Mouse (Mus musculus): ENCODE results near the gene Acr. TPM values are rescaled to one million over a fixed set of nuclear protein-coding genes. Genes with fewer than 3 reads are reported as not detected.

Acr gene
- polyA plus RNA-seq, 1 experiment: not detected

GRCm38 (mm10) chr15:89532026-89532923, 35.9 kb upstream of the Acr start:
- H3K27ac ChIP-seq (replicated peaks; ENCODE audit: low read depth, low read length): no peak overlapping the region
- H3K4me3 ChIP-seq (ENCODE audit: insufficient read depth, low read depth, low read length): no peak overlapping the region
- no peaks in the 10 kb centered on the region for H3K4me1 ChIP-seq (ENCODE audit: control insufficient read depth, insufficient read depth, insufficient read length, low read length)

DNA sequence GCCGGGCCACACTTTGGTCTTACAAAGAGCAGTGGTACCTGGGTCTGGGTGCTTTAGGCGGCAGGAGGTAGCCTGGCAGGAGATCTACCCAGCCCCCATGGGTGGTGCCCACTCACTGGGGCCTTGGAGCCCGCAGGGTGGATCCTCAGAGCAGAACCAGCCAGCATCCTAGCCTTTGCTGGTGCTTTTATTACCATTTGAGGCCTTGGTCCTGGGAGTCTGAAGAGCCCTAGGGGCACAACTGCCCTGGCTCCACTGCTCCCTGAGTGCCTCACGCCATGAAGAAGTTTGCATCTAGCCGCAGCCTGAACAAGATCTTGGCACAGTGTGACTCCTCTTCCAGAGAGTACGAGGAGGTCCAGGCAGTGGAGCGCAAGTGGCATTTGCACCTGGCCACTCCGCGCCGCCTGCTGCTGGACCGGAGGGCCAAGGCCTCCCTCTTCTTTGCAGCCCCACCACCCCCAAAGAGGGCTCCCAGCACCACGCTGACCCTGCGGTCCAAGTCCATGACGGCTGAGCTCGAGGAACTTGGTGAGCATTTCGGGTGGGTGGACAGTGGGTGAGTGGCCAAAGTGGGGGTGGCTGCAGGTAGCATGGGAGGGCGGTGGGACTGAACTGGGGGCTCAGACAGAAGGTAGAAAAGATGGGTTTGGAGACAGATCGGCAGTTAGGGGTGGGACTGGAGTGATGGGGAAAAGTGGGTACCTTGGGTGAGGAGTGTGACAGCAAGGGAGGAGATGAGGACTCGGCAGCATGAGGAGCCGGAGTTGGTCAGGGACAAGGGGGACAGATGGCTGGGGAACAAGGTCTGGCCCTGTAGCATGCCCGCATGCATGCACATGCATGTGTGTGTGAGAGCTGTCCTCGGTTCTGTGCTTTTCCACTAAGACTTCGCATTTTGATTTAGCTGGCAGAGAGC, 34.9 kb upstream of the Acr start:
- H3K4me1 ChIP-seq (ENCODE audit: control insufficient read depth, insufficient read depth, insufficient read length, low read length): no peaks in the 10 kb centered on the region
- H3K4me3 ChIP-seq (ENCODE audit: insufficient read depth, low read depth, low read length): no peak overlapping the region
- H3K27ac ChIP-seq (replicated peaks; ENCODE audit: low read depth, low read length): no peak overlapping the region

DNA sequence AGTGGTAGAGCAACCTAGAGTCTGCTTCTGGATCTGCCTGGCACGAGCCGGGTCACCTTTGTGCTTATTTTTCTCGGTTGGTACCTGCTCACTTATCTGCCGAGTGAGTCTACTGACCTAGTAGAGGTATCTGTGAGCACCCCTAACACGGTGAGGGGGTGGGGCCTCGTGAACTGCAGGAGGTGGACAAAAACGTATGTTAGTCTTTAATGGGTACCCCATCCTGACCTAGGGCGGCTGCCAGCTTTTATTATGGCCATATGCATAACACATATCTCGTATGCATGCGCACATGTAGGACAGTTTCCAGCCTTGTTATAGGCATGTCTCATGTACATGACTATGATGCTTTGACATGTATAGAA, 34.3 kb upstream of the Acr start:
- Histone ChIP-seq H3K4me3 (ENCODE audit: insufficient read depth, low read depth, low read length) (no peak overlapping the region), H3K4me1 (ENCODE audit: control insufficient read depth, insufficient read depth, insufficient read length, low read length) (no peaks in the 10 kb centered on the region), H3K27ac (replicated peaks; ENCODE audit: low read depth, low read length) (no peak overlapping the region)

- H3K4me1 ChIP-seq (ENCODE audit: control insufficient read depth, insufficient read depth, insufficient read length, low read length): no peaks in the 10 kb centered on the region
- no peak overlapping the region for H3K27ac ChIP-seq (replicated peaks; ENCODE audit: low read depth, low read length)
- no peak overlapping the region for H3K4me3 ChIP-seq (ENCODE audit: insufficient read depth, low read depth, low read length)
Observed at GRCm38 (mm10) chr15:89544171-89544570, 24.0 kb upstream of the Acr start.

- peaks cover 6% of the 10 kb centered on the region; the same call in 1 of the 2 replicates for H3K4me1 ChIP-seq (ENCODE audit: control insufficient read depth, insufficient read depth, insufficient read length, low read length)
- no peak overlapping the region for H3K27ac ChIP-seq (replicated peaks; ENCODE audit: low read depth, low read length)
- H3K4me3 ChIP-seq (ENCODE audit: insufficient read depth, low read depth, low read length): no peak overlapping the region
Observed at GRCm38 (mm10) chr15:89547321-89547720, 20.8 kb upstream of the Acr start.

- H3K4me1 ChIP-seq (ENCODE audit: control insufficient read depth, insufficient read depth, insufficient read length, low read length): peaks cover 6% of the 10 kb centered on the region; the same call in 1 of the 2 replicates
- no peak overlapping the region for H3K4me3 ChIP-seq (ENCODE audit: insufficient read depth, low read depth, low read length)
- H3K27ac ChIP-seq (replicated peaks; ENCODE audit: low read depth, low read length): no peak overlapping the region
Observed at GRCm38 (mm10) chr15:89547824-89548601, 20.1 kb upstream of the Acr start.

- H3K27ac ChIP-seq (replicated peaks; ENCODE audit: low read depth, low read length): no peak overlapping the region
- no peak overlapping the region for H3K4me3 ChIP-seq (ENCODE audit: insufficient read depth, low read depth, low read length)
- peaks cover 6% of the 10 kb centered on the region; the same call in 1 of the 2 replicates for H3K4me1 ChIP-seq (ENCODE audit: control insufficient read depth, insufficient read depth, insufficient read length, low read length)
Observed at GRCm38 (mm10) chr15:89548837-89549236, 19.3 kb upstream of the Acr start.

DNA sequence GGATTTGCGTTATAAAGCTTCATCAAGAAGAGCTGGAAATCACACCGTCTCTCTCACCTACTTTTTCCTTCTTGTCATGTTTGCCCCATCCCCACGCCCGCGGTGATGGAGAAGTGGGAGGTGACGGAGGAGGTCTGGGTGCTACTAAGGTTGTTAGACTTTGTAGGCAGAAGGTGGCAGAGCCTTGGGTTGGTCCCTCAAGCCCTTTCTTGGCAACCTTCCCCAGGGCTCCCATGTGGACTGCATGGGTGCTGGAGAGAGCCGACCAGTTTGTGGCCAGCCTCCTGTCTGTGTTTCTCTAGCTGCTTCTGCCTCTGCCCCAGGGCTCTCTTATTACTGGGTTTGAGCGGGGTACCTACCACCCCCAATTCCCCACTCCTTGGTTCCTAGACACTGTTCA, 17.6 kb upstream of the Acr start:
- Histone ChIP-seq H3K27ac (replicated peaks; ENCODE audit: low read depth, low read length) (no peak overlapping the region), H3K4me3 (ENCODE audit: insufficient read depth, low read depth, low read length) (no peak overlapping the region), H3K4me1 (ENCODE audit: control insufficient read depth, insufficient read depth, insufficient read length, low read length) (peaks cover 17% of the 10 kb centered on the region)

DNA sequence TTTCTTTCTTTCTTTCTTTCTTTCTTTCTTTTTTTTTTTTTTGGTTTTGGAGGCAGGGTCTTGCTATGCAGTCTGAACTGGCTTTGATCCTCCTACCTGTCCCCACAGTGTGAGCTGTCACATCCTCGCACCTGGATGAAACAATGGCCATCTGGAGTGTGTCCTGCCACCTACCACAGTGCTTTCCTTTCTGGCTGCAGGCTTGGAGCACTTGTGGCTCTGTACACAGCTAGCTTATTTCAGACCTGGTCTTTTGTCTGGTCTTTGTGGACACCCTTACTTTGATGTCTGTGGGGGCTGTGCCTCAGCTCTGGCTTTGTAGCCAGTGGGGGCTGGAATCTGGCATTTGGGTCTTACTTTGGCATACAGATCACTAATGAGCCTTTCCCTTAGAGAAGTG, 16.4 kb upstream of the Acr start:
- Histone ChIP-seq H3K4me1 (ENCODE audit: control insufficient read depth, insufficient read depth, insufficient read length, low read length) (peaks cover 20% of the 10 kb centered on the region), H3K4me3 (ENCODE audit: insufficient read depth, low read depth, low read length) (no peak overlapping the region), H3K27ac (replicated peaks; ENCODE audit: low read depth, low read length) (no peak overlapping the region)

GRCm38 (mm10) chr15:89555591-89555990, 12.5 kb upstream of the Acr start:
- Histone ChIP-seq H3K27ac (replicated peaks; ENCODE audit: low read depth, low read length) (0 out of 2 replicates have a peak overlapping the region, but pooled peaks have one; percentile 7), H3K4me1 (ENCODE audit: control insufficient read depth, insufficient read depth, insufficient read length, low read length) (peaks cover 19% of the 10 kb centered on the region), H3K4me3 (ENCODE audit: insufficient read depth, low read depth, low read length) (no peak overlapping the region)

DNA sequence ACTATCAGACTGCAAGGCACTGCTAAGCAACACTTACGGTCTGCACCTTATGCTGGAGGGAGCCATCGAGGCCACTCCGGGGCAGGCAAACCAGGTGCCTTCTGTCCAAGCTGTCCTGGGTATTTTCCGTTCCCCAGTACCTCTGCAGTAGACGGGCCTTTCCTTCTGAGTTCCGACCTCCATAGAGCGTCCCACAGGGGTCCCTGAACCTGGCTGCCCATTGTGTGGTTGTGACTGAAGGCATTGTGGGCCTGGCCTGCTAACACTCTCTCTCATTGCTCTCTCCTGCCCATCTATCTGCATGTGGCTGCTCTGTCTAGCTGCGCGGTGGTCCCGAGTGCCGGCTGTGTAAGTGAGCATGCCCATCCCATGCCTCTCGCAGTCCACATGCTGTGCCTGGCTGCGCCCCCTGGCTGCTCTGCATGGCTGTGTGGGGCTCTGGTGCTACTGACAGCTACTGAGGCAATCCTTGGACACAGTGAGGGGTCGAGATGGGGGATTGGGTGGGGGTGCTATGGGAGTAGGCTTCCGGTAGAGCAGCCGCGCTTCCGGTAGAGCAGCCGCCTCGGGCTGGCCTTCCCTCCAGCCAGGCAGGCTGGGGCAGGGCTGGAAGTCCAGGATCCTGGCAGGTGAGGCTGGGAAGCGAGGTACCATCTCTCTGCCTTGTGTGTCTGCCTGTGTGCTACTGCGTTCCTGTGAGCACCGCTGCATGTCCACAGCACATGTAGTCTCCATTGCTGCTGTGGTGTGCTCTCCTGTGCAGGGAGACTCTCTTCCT, 11.5 kb upstream of the Acr start:
- peaks cover 17% of the 10 kb centered on the region for H3K4me1 ChIP-seq (ENCODE audit: control insufficient read depth, insufficient read depth, insufficient read length, low read length)
- H3K4me3 ChIP-seq (ENCODE audit: insufficient read depth, low read depth, low read length): no peak overlapping the region

DNA sequence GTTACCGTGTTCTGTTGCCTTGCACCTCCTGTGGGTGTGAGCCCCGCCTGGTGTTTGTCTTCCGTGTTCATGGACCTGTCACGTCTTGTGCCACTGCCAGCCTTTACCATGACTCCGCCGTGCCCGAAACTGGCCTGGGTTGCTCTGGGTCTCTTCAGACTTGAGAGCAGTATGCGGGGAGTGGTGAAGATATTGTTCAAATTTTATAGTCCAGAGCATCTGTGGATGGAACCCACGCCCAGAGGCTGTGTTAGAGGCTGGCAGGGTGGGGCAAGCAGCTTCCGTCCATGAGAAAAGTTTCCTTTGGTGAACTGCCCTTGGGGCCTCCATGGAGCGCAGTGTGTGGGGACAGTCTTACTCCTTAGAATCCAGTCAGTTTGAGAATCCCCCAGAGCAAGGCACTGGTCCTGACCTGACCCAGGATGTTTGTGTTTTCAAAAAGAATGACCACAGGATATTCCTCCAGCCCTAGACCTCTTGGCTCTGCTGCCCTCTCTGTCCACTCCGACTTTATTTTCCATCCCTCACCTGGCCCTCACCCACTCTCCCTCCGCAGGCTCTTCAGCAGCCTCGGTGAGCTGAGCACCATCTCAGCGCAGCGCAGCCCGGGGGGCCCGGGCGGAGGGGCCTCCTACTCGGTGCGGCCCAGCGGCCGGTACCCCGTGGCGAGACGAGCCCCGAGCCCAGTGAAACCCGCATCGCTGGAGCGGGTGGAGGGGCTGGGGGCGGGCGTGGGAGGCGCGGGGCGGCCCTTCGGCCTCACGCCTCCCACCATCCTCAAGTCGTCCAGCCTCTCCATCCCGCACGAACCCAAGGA, 10.7 kb upstream of the Acr start:
- peaks cover 17% of the 10 kb centered on the region for H3K4me1 ChIP-seq (ENCODE audit: control insufficient read depth, insufficient read depth, insufficient read length, low read length)
- H3K4me3 ChIP-seq (ENCODE audit: insufficient read depth, low read depth, low read length): no peak overlapping the region
- H3K27ac ChIP-seq (replicated peaks; ENCODE audit: low read depth, low read length): no peak overlapping the region

More for the DNA sequence above, 11.5 kb upstream of the Acr start:
- H3K27ac ChIP-seq (replicated peaks; ENCODE audit: low read depth, low read length): no peak overlapping the region

DNA sequence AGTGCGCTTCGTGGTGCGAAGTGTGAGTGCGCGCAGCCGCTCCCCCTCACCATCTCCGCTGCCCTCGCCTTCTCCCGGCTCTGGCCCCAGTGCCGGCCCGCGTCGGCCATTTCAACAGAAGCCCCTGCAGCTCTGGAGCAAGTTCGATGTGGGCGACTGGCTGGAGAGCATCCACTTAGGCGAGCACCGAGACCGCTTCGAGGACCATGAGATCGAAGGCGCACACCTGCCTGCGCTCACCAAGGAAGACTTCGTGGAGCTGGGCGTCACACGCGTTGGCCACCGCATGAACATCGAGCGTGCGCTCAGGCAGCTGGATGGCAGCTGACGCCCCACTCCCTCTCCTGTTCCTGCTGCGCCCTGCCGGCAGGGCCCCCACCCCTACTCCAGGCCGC, 10.1 kb upstream of the Acr start:
- Histone ChIP-seq H3K4me1 (ENCODE audit: control insufficient read depth, insufficient read depth, insufficient read length, low read length) (peaks cover 17% of the 10 kb centered on the region), H3K27ac (replicated peaks; ENCODE audit: low read depth, low read length) (no peak overlapping the region), H3K4me3 (ENCODE audit: insufficient read depth, low read depth, low read length) (no peak overlapping the region)
